Comparison of ENCODE assay signal across 8 mouse cellular contexts in the genomic region with DNA sequence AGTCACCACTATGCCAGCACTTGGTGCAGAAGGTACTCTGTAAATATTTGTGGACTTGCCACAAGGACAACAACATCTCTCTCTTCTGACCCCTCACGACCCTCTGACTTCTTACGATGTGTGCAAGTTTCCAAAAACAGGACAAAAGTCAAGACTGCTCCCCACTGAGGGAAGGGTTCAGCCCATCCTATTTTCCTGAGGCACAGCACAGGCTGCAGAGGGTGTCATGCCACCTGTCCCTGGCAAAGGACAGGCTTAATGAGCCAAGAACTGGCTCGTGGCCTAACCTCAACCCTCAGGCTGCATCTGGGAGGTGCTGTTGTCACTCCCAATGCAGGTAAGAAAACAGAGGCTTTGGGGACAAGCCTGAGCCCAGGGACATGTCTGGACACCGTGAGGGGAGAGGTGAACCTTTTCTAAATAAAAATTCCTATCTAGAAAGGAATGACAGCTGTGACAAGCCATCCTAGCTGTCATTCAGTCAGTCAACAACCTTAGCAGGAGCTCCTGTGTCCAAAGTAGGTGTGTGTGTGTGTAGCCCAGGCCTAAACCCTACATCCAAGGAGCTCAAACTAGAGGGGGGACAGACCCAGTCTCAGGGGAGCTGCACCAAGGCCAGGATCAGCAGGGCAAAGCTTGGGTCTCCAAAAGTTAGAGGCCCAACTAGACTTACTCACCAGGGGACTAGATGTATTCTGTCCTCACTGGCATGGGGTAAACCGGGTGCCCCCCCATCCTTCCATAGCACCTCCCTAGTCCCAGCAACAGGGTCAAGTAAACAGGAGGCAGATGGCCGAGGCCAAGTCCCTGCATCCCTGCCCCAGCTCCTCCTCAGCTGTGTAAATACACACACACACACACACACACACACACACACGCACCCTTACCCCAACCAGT. TPM values are rescaled to one million over a fixed set of nuclear protein-coding genes. Genes with fewer than 3 reads are reported as not detected.
A peak's percentile ranks its signal among the peaks of the same experiment; 100 is the strongest.
DNase-seq lines count a peak whose midpoint lies in the region; ATAC-seq and TF ChIP-seq lines count a peak whose summit lies in the region.

No protein-coding gene starts in this region.

- no peak for TF ChIP-seq POLR2A in brain, embryonic 14.5 days (IDR thresholded peaks at IDR 0.05; ENCODE audit: borderline replicate concordance, extremely low read depth, insufficient read depth, insufficient read length, poor library complexity, severe bottlenecking)

- DNase-seq in hindbrain, embryonic 11.5 days (ENCODE audit: low spot score), result no peak
- DNase-seq in brain, embryonic 14.5 days (ENCODE audit: low read depth), result peak; percentile 7
- peak; percentile 77 to 84 for DNase-seq in cerebellum, postnatal 25 days
- no peak for DNase-seq in left cerebral cortex, adult 9 months (ENCODE audit: low spot score in 2 of 2)
- DNase-seq in adrenal gland, adult 2 months, result no peak
- no peak for DNase-seq in gastrocnemius, adult 18-20 months (ENCODE audit: low spot score)

- no peak for TF ChIP-seq CTCF in brain, embryonic 14.5 days (IDR thresholded peaks at IDR 0.05; ENCODE audit: borderline replicate concordance, extremely low read depth, insufficient read depth, insufficient read length)

- no peak for ATAC-seq in hindbrain, embryonic 13.5 days (ENCODE audit: low FRiP score)
- ATAC-seq in hindbrain, embryonic 11.5 days (ENCODE audit: low FRiP score), result no peak
- no peak for ATAC-seq in liver, embryonic 15.5 days (ENCODE audit: insufficient read depth)

- no peak overlapping the region; the same call in 1 of the 2 replicates for H3K9ac ChIP-seq in hindbrain, embryonic 13.5 days
- no peak overlapping the region; the same call in 1 of the 2 replicates for H3K9ac ChIP-seq in hindbrain, embryonic 11.5 days (ENCODE audit: low read depth, low read length)
- peak overlapping the region; percentile 92 for H3K9ac ChIP-seq in liver, embryonic 15.5 days

- H3K9me3 ChIP-seq in hindbrain, embryonic 13.5 days, result no peaks in the 10 kb centered on the region
- H3K9me3 ChIP-seq in hindbrain, embryonic 11.5 days (ENCODE audit: control insufficient read depth, low read length), result no peaks in the 10 kb centered on the region
- H3K9me3 ChIP-seq in liver, embryonic 15.5 days (replicated peaks), result no peaks in the 10 kb centered on the region

- peaks cover 13% of the 10 kb centered on the region for H3K36me3 ChIP-seq in hindbrain, embryonic 13.5 days
- no peaks in the 10 kb centered on the region for H3K36me3 ChIP-seq in hindbrain, embryonic 11.5 days (ENCODE audit: control insufficient read depth, insufficient read depth, low read length)
- H3K36me3 ChIP-seq in liver, embryonic 15.5 days (replicated peaks), result peaks cover 39% of the 10 kb centered on the region

- no peak overlapping the region for H3K4me3 ChIP-seq in hindbrain, embryonic 13.5 days
- H3K4me3 ChIP-seq in hindbrain, embryonic 11.5 days (ENCODE audit: low read depth, low read length), result no peak overlapping the region
- peak overlapping the region; percentile 86 for H3K4me3 ChIP-seq in liver, embryonic 15.5 days (replicated peaks)

- no peaks in the 10 kb centered on the region for H3K27me3 ChIP-seq in hindbrain, embryonic 13.5 days
- no peaks in the 10 kb centered on the region for H3K27me3 ChIP-seq in hindbrain, embryonic 11.5 days (ENCODE audit: control insufficient read depth, insufficient read depth, low read length)
- no peaks in the 10 kb centered on the region for H3K27me3 ChIP-seq in liver, embryonic 15.5 days

- 82% methylated on average over 7 of the region's 7 CpGs for WGBS in hindbrain, embryonic 13.5 days
- WGBS in hindbrain, embryonic 11.5 days, result 70% methylated on average over 7 of the region's 7 CpGs
- WGBS in liver, embryonic 15.5 days (ENCODE audit: insufficient replicate concordance), result 48% methylated on average over 7 of the region's 7 CpGs

- H3K4me1 ChIP-seq in hindbrain, embryonic 13.5 days (replicated peaks), result peaks cover 52% of the 10 kb centered on the region
- peaks cover 4% of the 10 kb centered on the region; the same call in 1 of the 2 replicates for H3K4me1 ChIP-seq in hindbrain, embryonic 11.5 days (replicated peaks; ENCODE audit: control insufficient read depth, insufficient read depth, low read length)
- peaks cover 92% of the 10 kb centered on the region for H3K4me1 ChIP-seq in liver, embryonic 15.5 days (replicated peaks)

- H3K4me2 ChIP-seq in hindbrain, embryonic 13.5 days, result 0 out of 2 replicates have a peak overlapping the region, but pooled peaks have one; percentile 4
- no peak overlapping the region for H3K4me2 ChIP-seq in hindbrain, embryonic 11.5 days (replicated peaks; ENCODE audit: low read depth, low read length)
- peak overlapping the region; percentile 80 for H3K4me2 ChIP-seq in liver, embryonic 15.5 days

- H3K27ac ChIP-seq in hindbrain, embryonic 13.5 days, result no peak overlapping the region
- H3K27ac ChIP-seq in hindbrain, embryonic 11.5 days (ENCODE audit: low read depth, low read length), result no peak overlapping the region
- H3K27ac ChIP-seq in liver, embryonic 15.5 days (replicated peaks), result peak overlapping the region; percentile 95

RNA-seq across cellular contexts. Expression of a gene that starts 3.3 kb away (rescaled TPM):
- 117 and 134 TPM in 2 replicates for polyA plus RNA-seq in hindbrain, embryonic 13.5 days (2015; fragmentation: Nextera tagmentation; extraction: Ambion mirVana)
- polyA plus RNA-seq in hindbrain, embryonic 11.5 days (2014; fragmentation: Nextera tagmentation; extraction: Ambion mirVana), result 182 and 205 TPM in 2 replicates
- polyA plus RNA-seq in brain, embryonic 14.5 days (2012; rRNA removed), result 49.4 and 85.4 TPM in 2 replicates
- polyA plus RNA-seq in liver, embryonic 15.5 days (2015; fragmentation: Nextera tagmentation; extraction: Ambion mirVana), result 143 and 165 TPM in 2 replicates
- 100 to 1,000 TPM; 310 to 426 TPM for total RNA-seq in adrenal gland, adult 2 months (2021)
- polyA plus RNA-seq in adrenal gland, adult 2 months (2012; rRNA removed), result 461 and 645 TPM in 2 replicates
- 10 to 100 TPM; 40.3 to 50.1 TPM for total RNA-seq in gastrocnemius, adult 18-20 months (2021)

RNA-seq across cellular contexts. Expression of a gene that starts 19.9 kb away (rescaled TPM):
- polyA plus RNA-seq in hindbrain, embryonic 13.5 days (2015; fragmentation: Nextera tagmentation; extraction: Ambion mirVana), result 144 and 146 TPM in 2 replicates
- 162 and 163 TPM in 2 replicates for polyA plus RNA-seq in hindbrain, embryonic 11.5 days (2014; fragmentation: Nextera tagmentation; extraction: Ambion mirVana)
- polyA plus RNA-seq in brain, embryonic 14.5 days (2012; rRNA removed), result 92.9 and 101 TPM in 2 replicates
- 55.5 and 61.3 TPM in 2 replicates for polyA plus RNA-seq in liver, embryonic 15.5 days (2015; fragmentation: Nextera tagmentation; extraction: Ambion mirVana)
- total RNA-seq in adrenal gland, adult 2 months (2021), result 10 to 100 TPM; 89.7 to 96.8 TPM
- 43.0 and 55.4 TPM in 2 replicates for polyA plus RNA-seq in adrenal gland, adult 2 months (2012; rRNA removed)
- 10 to 100 TPM; 15.7 to 17.1 TPM for total RNA-seq in gastrocnemius, adult 18-20 months (2021)

RNA-seq across cellular contexts. Expression of a gene that starts 46.5 kb away (rescaled TPM):
- polyA plus RNA-seq in hindbrain, embryonic 13.5 days (2015; fragmentation: Nextera tagmentation; extraction: Ambion mirVana), result 72.7 and 74.8 TPM in 2 replicates
- 54.6 and 63.4 TPM in 2 replicates for polyA plus RNA-seq in hindbrain, embryonic 11.5 days (2014; fragmentation: Nextera tagmentation; extraction: Ambion mirVana)
- 106 and 111 TPM in 2 replicates for polyA plus RNA-seq in brain, embryonic 14.5 days (2012; rRNA removed)
- polyA plus RNA-seq in liver, embryonic 15.5 days (2015; fragmentation: Nextera tagmentation; extraction: Ambion mirVana), result 22.0 and 25.7 TPM in 2 replicates
- total RNA-seq in adrenal gland, adult 2 months (2021), result 100 to 1,000 TPM; 123 to 167 TPM
- polyA plus RNA-seq in adrenal gland, adult 2 months (2012; rRNA removed), result 128 and 179 TPM in 2 replicates
- total RNA-seq in gastrocnemius, adult 18-20 months (2021), result 10 to 100 TPM; 37.4 to 46.5 TPM

Comparison
In these comparisons a context has a peak if more than half of its experiments do, and no peak if none do; other contexts are left out.
1. DNase-seq: peak in brain, embryonic 14.5 days (single experiment) and cerebellum, postnatal 25 days (2 of 2); none in hindbrain, embryonic 11.5 days (single experiment), left cerebral cortex, adult 9 months (0 of 2), adrenal gland, adult 2 months (single experiment) and gastrocnemius, adult 18-20 months (single experiment).